Comparison of ENCODE assay signal across 8 mouse cellular contexts in the genomic region with DNA sequence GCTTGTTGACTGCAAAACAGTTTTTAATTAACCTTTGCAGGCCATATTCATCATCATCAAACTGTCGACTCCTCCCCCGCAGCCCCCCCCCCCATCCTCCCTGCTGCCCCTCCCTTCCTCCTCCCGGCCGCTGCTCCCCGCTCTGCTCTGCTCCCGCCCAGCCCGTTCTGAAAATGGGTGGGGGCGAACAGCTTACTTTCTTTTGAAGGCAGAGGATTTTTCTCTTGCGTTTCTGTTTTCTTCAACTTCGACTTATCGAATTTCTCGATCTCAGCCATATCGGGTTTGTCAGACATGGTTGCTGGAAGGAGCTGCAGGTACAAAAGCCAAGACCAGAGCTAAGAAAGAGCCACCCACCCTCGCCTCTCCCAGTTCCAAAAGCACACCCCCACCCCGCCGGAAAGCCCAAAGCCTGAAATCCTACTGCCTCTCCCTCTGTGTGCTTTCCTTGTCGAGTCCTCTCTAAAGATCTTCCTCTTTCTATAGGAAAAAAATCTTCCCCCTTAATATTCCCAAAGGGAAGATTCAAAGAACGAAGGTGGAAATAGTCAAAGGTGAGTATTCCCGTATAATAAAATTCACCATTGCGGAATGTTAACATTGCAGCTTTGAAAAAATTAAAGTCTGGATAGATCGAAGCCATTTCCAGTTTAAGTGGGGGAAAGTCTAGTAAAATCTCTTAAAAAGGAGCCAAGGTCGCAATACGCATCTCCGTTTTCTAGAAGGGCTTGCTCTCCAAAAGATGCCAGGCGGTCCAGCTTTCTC. TPM values are rescaled to one million over a fixed set of nuclear protein-coding genes. Genes with fewer than 3 reads are reported as not detected.
DNase-seq lines count a peak whose midpoint lies in the region; ATAC-seq and TF ChIP-seq lines count a peak whose summit lies in the region.

No protein-coding gene starts in this region.

- TF ChIP-seq CTCF in kidney, adult 2 months (conservative IDR thresholded peaks at IDR 0.05; ENCODE audit: insufficient read depth, insufficient read length, low read depth, low read length), result no peak
- no peak for TF ChIP-seq CTCF in hindbrain, postnatal 0 days (IDR thresholded peaks at IDR 0.05; ENCODE audit: low read depth)
- TF ChIP-seq CTCF in lung, postnatal 0 days (IDR thresholded peaks at IDR 0.05), result no peak

- peak overlapping the region; percentile 96 for H3K27ac ChIP-seq in kidney, adult 2 months (ENCODE audit: insufficient read depth, low read depth, low read length)
- peak overlapping the region; percentile 28; the same call in 1 of the 2 replicates for H3K27ac ChIP-seq in ES-E14 (ENCODE audit: insufficient read depth, low read depth, low read length, poor library complexity, severe bottlenecking)
- peak overlapping the region; percentile 83 for H3K27ac ChIP-seq in forebrain, embryonic 11.5 days (ENCODE audit: low read depth, low read length)
- H3K27ac ChIP-seq in hindbrain, postnatal 0 days, result peak overlapping the region; percentile 86
- peak overlapping the region; percentile 92 for H3K27ac ChIP-seq in lung, postnatal 0 days (ENCODE audit: low read length)

- WGBS in kidney, adult 2 months, result 6% methylated on average over 24 of the region's 25 CpGs
- 23% methylated on average over 22 of the region's 25 CpGs for WGBS in forebrain, embryonic 11.5 days
- 29% methylated on average over 25 of the region's 25 CpGs for WGBS in hindbrain, postnatal 0 days
- 13% methylated on average over 23 of the region's 25 CpGs for WGBS in lung, postnatal 0 days

- peak overlapping the region; percentile 88 for H3K4me3 ChIP-seq in kidney, adult 2 months (ENCODE audit: insufficient read depth, low read depth, low read length)
- peak overlapping the region; percentile 77 to 90 for H3K4me3 ChIP-seq in ES-E14 (ENCODE audit: insufficient read depth in 1 of 2, low read depth in 1 of 2, low read length in 2 of 2, poor library complexity in 1 of 2, severe bottlenecking in 1 of 2)
- peak overlapping the region; percentile 58 for H3K4me3 ChIP-seq in forebrain, embryonic 11.5 days (ENCODE audit: low read depth, low read length)
- peak overlapping the region; percentile 56 for H3K4me3 ChIP-seq in hindbrain, postnatal 0 days (ENCODE audit: low read length)
- peak overlapping the region; percentile 66 for H3K4me3 ChIP-seq in lung, postnatal 0 days (ENCODE audit: low read depth, low read length)

- peak overlapping the region; percentile 53 for H3K4me2 ChIP-seq in forebrain, embryonic 11.5 days (ENCODE audit: low read depth, low read length, severe bottlenecking)
- peak overlapping the region; percentile 61 for H3K4me2 ChIP-seq in hindbrain, postnatal 0 days (ENCODE audit: low read depth, low read length)
- peak overlapping the region; percentile 42 for H3K4me2 ChIP-seq in lung, postnatal 0 days (replicated peaks; ENCODE audit: low read depth, low read length)

- DNase-seq in kidney, adult 2 months, result peak; percentile 41
- no peak for DNase-seq in kidney, adult 8-10 months
- no peak for DNase-seq in ES-E14 (ENCODE audit: low read depth, low spot score)
- no peak for DNase-seq in forebrain, embryonic 11.5 days (ENCODE audit: low spot score)
- peak; percentile 62 for DNase-seq in hindbrain, postnatal 0 days (ENCODE audit: low spot score)
- DNase-seq in lung, postnatal 0 days (ENCODE audit: low spot score), result peak; percentile 65
- peak; percentile 56 for DNase-seq in thymus, postnatal 0 days (ENCODE audit: low spot score)
- DNase-seq in layer of hippocampus, postnatal 14 days (ENCODE audit: low spot score in 2 of 2), result no peak

- in situ Hi-C loops in ES-E14 (cut with MboI; ENCODE audit: low sequenced_read_pairs in 2 of 2, unreplicated experiment in 2 of 2), result no loop called here

- TF ChIP-seq EP300 in lung, postnatal 0 days (IDR thresholded peaks at IDR 0.05), result no peak

- H3K4me1 ChIP-seq in kidney, adult 2 months (ENCODE audit: control insufficient read depth, insufficient read depth, low read length), result no peaks in the 10 kb centered on the region
- peaks cover 0 to 2% of the 10 kb centered on the region in 2 experiments; a peak in 1 of 4 replicates for H3K4me1 ChIP-seq in ES-E14 (ENCODE audit: control insufficient read depth in 2 of 2, insufficient read depth in 2 of 2, low read length in 2 of 2, poor library complexity in 1 of 2)
- no peaks in the 10 kb centered on the region; the same call in 1 of the 2 replicates for H3K4me1 ChIP-seq in forebrain, embryonic 11.5 days (replicated peaks; ENCODE audit: control insufficient read depth, insufficient read depth, low read length)
- no peaks in the 10 kb centered on the region; the same call in 1 of the 2 replicates for H3K4me1 ChIP-seq in hindbrain, postnatal 0 days (ENCODE audit: insufficient read depth, low read length)
- H3K4me1 ChIP-seq in lung, postnatal 0 days (ENCODE audit: insufficient read depth, low read depth, low read length), result peaks cover 3% of the 10 kb centered on the region; the same call in 1 of the 2 replicates

- H3K9ac ChIP-seq in ES-E14 (ENCODE audit: insufficient read depth, low read depth, low read length, poor library complexity, severe bottlenecking), result peak overlapping the region; percentile 75
- H3K9ac ChIP-seq in forebrain, embryonic 11.5 days (ENCODE audit: low read length), result peak overlapping the region; percentile 87
- H3K9ac ChIP-seq in hindbrain, postnatal 0 days (replicated peaks; ENCODE audit: low read length), result peak overlapping the region; percentile 75
- peak overlapping the region; percentile 82 for H3K9ac ChIP-seq in lung, postnatal 0 days (replicated peaks; ENCODE audit: low read depth)

- no peak for TF ChIP-seq POLR2A in kidney, adult 2 months (IDR thresholded peaks at IDR 0.05; ENCODE audit: low read depth, low read length)

- ATAC-seq in forebrain, embryonic 11.5 days (replicated peaks; ENCODE audit: low FRiP score), result no peak
- ATAC-seq in hindbrain, postnatal 0 days, result no peak
- ATAC-seq in lung, postnatal 0 days, result 0 out of 2 replicates have a peak, but pooled peaks have one; percentile 19

- H3K9me3 ChIP-seq in ES-E14 (ENCODE audit: control insufficient read depth, insufficient read depth, low read depth, low read length), result no peaks in the 10 kb centered on the region
- no peaks in the 10 kb centered on the region for H3K9me3 ChIP-seq in forebrain, embryonic 11.5 days (ENCODE audit: control insufficient read depth, low read length)
- no peaks in the 10 kb centered on the region for H3K9me3 ChIP-seq in hindbrain, postnatal 0 days (ENCODE audit: low read length)
- H3K9me3 ChIP-seq in lung, postnatal 0 days (ENCODE audit: low read length), result no peaks in the 10 kb centered on the region

- H3K36me3 ChIP-seq in kidney, adult 2 months (ENCODE audit: control insufficient read depth, insufficient read depth, low read length), result no peaks in the 10 kb centered on the region
- peaks cover 4% of the 10 kb centered on the region; the same call in 1 of the 2 replicates for H3K36me3 ChIP-seq in ES-E14 (ENCODE audit: control insufficient read depth, insufficient read depth, low read length, poor library complexity, severe bottlenecking)
- no peaks in the 10 kb centered on the region; the same call in 1 of the 2 replicates for H3K36me3 ChIP-seq in forebrain, embryonic 11.5 days (ENCODE audit: control insufficient read depth, insufficient read depth, low read length)
- no peaks in the 10 kb centered on the region for H3K36me3 ChIP-seq in hindbrain, postnatal 0 days (ENCODE audit: insufficient read depth, low read length)
- no peaks in the 10 kb centered on the region for H3K36me3 ChIP-seq in lung, postnatal 0 days (ENCODE audit: insufficient read depth, low read length)

- no peaks in the 10 kb centered on the region for H3K27me3 ChIP-seq in kidney, adult 2 months (replicated peaks; ENCODE audit: control insufficient read depth, insufficient read depth, low read length)
- peaks cover 5% of the 10 kb centered on the region; the same call in 1 of the 2 replicates for H3K27me3 ChIP-seq in forebrain, embryonic 11.5 days (ENCODE audit: control insufficient read depth, insufficient read depth, low read length)
- no peaks in the 10 kb centered on the region; the same call in 1 of the 2 replicates for H3K27me3 ChIP-seq in hindbrain, postnatal 0 days (ENCODE audit: insufficient read depth, low read length)
- no peaks in the 10 kb centered on the region for H3K27me3 ChIP-seq in lung, postnatal 0 days (replicated peaks; ENCODE audit: insufficient read depth, low read length)

TF ChIP-seq in ES-E14, 5 proteins besides CTCF, POLR2A, EP300 and RAD21:
- no peak for TF ChIP-seq ZNF384 (IDR thresholded peaks at IDR 0.05; ENCODE audit: low read depth, low read length)
- TF ChIP-seq HCFC1 (IDR thresholded peaks at IDR 0.05; ENCODE audit: borderline replicate concordance, insufficient read depth, low read length), result no peak
- no peak for TF ChIP-seq ZC3H11A (IDR thresholded peaks at IDR 0.05; ENCODE audit: borderline replicate concordance, low read depth, low read length)
- TF ChIP-seq CHD2 (IDR thresholded peaks at IDR 0.05; ENCODE audit: low read depth, low read length), result no peak
- TF ChIP-seq MAFK (IDR thresholded peaks at IDR 0.05; ENCODE audit: insufficient read depth, low read depth, low read length), result no peak

RNA-seq across cellular contexts. Expression of a gene that starts 1.2 kb away (rescaled TPM):
- polyA plus RNA-seq in kidney, adult 2 months (2012; rRNA removed), result 143 and 255 TPM in 2 replicates
- total RNA-seq in ES-E14 (2012; rRNA removed), result 594 and 1,131 TPM in 2 replicates
- polyA plus RNA-seq in forebrain, embryonic 11.5 days (2014; fragmentation: Nextera tagmentation; extraction: Ambion mirVana), result 3,887 and 4,316 TPM in 2 replicates
- total RNA-seq in hindbrain, postnatal 0 days (2014; rRNA removed), result 879 and 1,090 TPM in 2 replicates
- 4,785 and 5,074 TPM in 2 replicates for polyA plus RNA-seq in hindbrain, postnatal 0 days (2015; fragmentation: Nextera tagmentation; extraction: Ambion mirVana)
- polyA plus RNA-seq in lung, postnatal 0 days (2015; fragmentation: Nextera tagmentation; extraction: Ambion mirVana), result 7,609 and 7,998 TPM in 2 replicates
- polyA plus RNA-seq in thymus, postnatal 0 days (2015; fragmentation: Nextera tagmentation; extraction: Ambion mirVana), result 6,098 and 6,310 TPM in 2 replicates
- total RNA-seq in layer of hippocampus, postnatal 14 days (2021), result 1,000 to 10,000 TPM; 1,983 to 2,031 TPM

RNA-seq across cellular contexts. Expression of a gene that starts 56.2 kb away (rescaled TPM):
- 0.15 and 0.30 TPM in 2 replicates for polyA plus RNA-seq in kidney, adult 2 months (2012; rRNA removed)
- total RNA-seq in ES-E14 (2012; rRNA removed), result not detected in 2 replicates
- 0.17 TPM in 1 of 2 replicates, not detected in the other for polyA plus RNA-seq in forebrain, embryonic 11.5 days (2014; fragmentation: Nextera tagmentation; extraction: Ambion mirVana)
- 0.26 and 0.40 TPM in 2 replicates for total RNA-seq in hindbrain, postnatal 0 days (2014; rRNA removed)
- 0.10 and 0.28 TPM in 2 replicates for polyA plus RNA-seq in hindbrain, postnatal 0 days (2015; fragmentation: Nextera tagmentation; extraction: Ambion mirVana)
- polyA plus RNA-seq in lung, postnatal 0 days (2015; fragmentation: Nextera tagmentation; extraction: Ambion mirVana), result 1.5 and 1.9 TPM in 2 replicates
- 0.59 and 0.79 TPM in 2 replicates for polyA plus RNA-seq in thymus, postnatal 0 days (2015; fragmentation: Nextera tagmentation; extraction: Ambion mirVana)
- total RNA-seq in layer of hippocampus, postnatal 14 days (2021), result under 1 TPM; 0.12 to 0.53 TPM

Comparison
In these comparisons a context has a peak if more than half of its experiments do, and no peak if none do; other contexts are left out.
1. DNase-seq: peak in kidney, adult 2 months (single experiment), hindbrain, postnatal 0 days (single experiment), lung, postnatal 0 days (single experiment) and thymus, postnatal 0 days (single experiment); none in kidney, adult 8-10 months (0 of 2), ES-E14 (single experiment), forebrain, embryonic 11.5 days (single experiment) and layer of hippocampus, postnatal 14 days (0 of 2).
2. H3K27ac ChIP-seq: peak in every context shown above with its lines; median percentile 96 in kidney, adult 2 months; 92 in lung, postnatal 0 days; 86 in hindbrain, postnatal 0 days; 83 in forebrain, embryonic 11.5 days; 28 in ES-E14.
3. RNA of a gene that starts 1.2 kb away (polyA plus RNA-seq): 7,609 to 7,998 TPM in lung, postnatal 0 days, 6,098 to 6,310 TPM in thymus, postnatal 0 days, 4,785 to 5,074 TPM in hindbrain, postnatal 0 days and 3,887 to 4,316 TPM in forebrain, embryonic 11.5 days; 143 to 255 TPM in kidney, adult 2 months; every median in the first group is over 10 times any median in the second.
4. Peak in every context shown above with its lines, with median percentiles within 50 percentile points of each other: H3K4me3 ChIP-seq, H3K9ac ChIP-seq and H3K4me2 ChIP-seq.